Mouse (Mus musculus): ENCODE results near the gene Rom1. TPM values are rescaled to one million over a fixed set of nuclear protein-coding genes. Genes with fewer than 3 reads are reported as not detected.

Gene Rom1
- polyA plus RNA-seq, 1 experiment from 2014 or later, result 2.7 TPM

DNA sequence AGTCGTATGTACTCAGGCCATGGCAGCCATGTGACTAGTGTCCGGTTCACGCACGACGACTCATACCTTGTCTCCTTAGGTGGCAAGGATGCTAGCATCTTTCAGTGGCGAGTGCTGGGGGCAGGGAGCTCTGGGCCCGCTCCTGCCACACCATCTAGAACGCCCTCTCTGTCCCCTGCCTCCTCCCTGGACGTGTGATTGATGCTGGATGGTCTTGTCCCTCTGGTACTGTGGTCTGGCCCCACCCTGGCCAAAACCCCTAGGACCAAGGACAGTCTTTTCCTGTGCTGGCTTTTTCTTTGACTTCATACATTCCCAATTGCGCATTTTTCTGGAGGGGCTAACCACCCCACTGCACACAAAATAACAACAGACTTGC is 12.0 kb upstream of the Rom1 start:
- Histone ChIP-seq H3K9me3 (no peaks in the 10 kb centered on the region), H3K4me3 (replicated peaks) (peak overlapping the region; percentile 96), H3K27ac (peak overlapping the region; percentile 81), H3K36me3 (peaks cover 11% of the 10 kb centered on the region), H3K4me1 (replicated peaks) (peaks cover 29% of the 10 kb centered on the region), H3K4me2 (replicated peaks) (peak overlapping the region; percentile 69), H3K9ac (peak overlapping the region; percentile 58), H3K27me3 (replicated peaks) (no peaks in the 10 kb centered on the region)
- ATAC-seq, result peak; percentile 21; the same call in 1 of the 2 replicates
- WGBS, result 33% methylated on average over 10 of the region's 10 CpGs

DNA sequence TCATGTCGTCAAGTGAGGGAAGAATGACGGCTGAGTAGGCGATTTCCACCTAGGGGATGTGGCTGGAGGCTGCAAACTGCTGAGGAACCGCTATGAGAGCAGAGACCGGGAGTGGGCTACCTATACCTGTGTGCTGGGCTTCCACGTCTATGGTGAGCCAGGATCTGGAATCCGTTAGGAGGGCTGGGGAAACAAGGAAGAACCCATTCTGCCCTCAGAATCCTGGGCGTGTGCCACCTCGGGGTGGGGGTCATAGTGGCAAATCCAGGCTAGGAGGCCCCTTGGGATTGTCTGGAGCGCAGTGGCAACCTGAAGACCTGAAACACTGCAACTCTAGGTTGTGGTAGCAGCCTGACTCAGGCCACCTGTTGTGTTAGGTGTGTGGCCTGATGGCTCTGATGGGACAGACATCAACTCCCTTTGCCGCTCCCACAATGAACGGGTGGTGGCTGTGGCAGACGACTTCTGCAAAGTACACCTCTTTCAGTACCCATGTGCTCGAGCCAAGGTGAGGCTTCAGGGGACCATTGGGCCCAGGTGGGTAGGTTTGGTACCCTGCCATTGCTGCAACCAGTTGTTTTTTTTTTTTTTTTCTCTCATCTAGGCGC is 11.5 kb upstream of the Rom1 start:
- Histone ChIP-seq H3K27ac (0 out of 2 replicates have a peak overlapping the region, but pooled peaks have one; percentile 81), H3K27me3 (replicated peaks) (no peaks in the 10 kb centered on the region), H3K9ac (0 out of 2 replicates have a peak overlapping the region, but pooled peaks have one; percentile 21), H3K4me3 (replicated peaks) (no peak overlapping the region), H3K36me3 (peaks cover 6% of the 10 kb centered on the region), H3K4me1 (replicated peaks) (peaks cover 29% of the 10 kb centered on the region), H3K9me3 (no peaks in the 10 kb centered on the region), H3K4me2 (replicated peaks) (peak overlapping the region; percentile 69; the same call in 1 of the 2 replicates)
- WGBS, result 80% methylated on average over 15 of the region's 15 CpGs
- no peak for ATAC-seq

DNA sequence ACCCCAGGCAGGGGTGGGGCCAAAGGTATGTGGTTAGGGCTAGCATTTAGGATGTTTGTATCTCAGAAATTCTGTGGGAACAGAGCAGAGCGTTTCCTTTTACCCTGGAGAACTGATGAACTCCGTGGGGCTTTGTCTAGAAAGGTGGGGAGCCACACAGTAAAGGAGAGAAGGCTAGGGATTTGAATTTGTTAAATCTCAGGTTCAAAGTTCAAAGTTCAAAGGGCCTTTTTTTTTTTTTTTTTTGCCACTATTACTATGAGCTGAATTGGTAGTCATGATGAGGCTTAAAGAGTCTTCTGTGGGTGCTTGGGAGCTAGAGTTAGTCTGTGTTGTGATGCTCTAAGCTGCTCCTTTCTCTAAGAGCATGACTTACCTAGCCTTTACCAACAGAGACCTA is 7.6 kb upstream of the Rom1 start:
- Histone ChIP-seq H3K4me3 (replicated peaks) (no peak overlapping the region), H3K9me3 (no peaks in the 10 kb centered on the region), H3K9ac (no peak overlapping the region), H3K4me1 (replicated peaks) (peaks cover 11% of the 10 kb centered on the region), H3K27me3 (replicated peaks) (no peaks in the 10 kb centered on the region), H3K4me2 (replicated peaks) (no peak overlapping the region), H3K27ac (no peak overlapping the region), H3K36me3 (peaks cover 8% of the 10 kb centered on the region; the same call in 1 of the 2 replicates)
- ATAC-seq, result no peak
- 74% methylated on average over 2 of the region's 2 CpGs for WGBS

DNA sequence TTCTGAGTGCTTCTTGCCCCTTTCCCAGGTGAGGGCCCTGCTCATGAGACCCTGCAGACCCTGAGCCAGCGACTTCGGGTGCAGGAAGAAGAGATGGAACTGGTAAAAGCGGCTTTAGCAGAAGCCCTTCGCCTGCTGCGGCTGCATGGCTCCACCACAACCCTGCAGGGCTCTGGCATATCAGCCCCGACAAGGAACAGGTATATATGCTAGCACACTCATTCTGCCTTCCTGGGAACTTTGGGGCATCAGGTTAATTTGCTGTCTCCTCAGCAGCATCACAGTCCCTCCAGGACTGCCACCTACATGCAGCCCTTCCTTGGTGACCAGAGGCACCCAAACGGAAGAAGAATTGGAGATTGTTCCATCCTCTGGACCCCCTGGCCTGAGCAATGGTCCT is 1.6 kb upstream of the Rom1 start:
- no peak overlapping the region for H3K27ac ChIP-seq
- ATAC-seq, result no peak
- H3K4me2 ChIP-seq (replicated peaks), result peak overlapping the region; percentile 83
- H3K4me1 ChIP-seq (replicated peaks), result peaks cover 20% of the 10 kb centered on the region
- WGBS, result 81% methylated on average over 7 of the region's 7 CpGs
- peaks cover 6% of the 10 kb centered on the region; the same call in 1 of the 2 replicates for H3K36me3 ChIP-seq
- peak overlapping the region; percentile 88 for H3K4me3 ChIP-seq (replicated peaks)
- H3K9ac ChIP-seq, result peak overlapping the region; percentile 88; the same call in 1 of the 2 replicates
- no peaks in the 10 kb centered on the region for H3K9me3 ChIP-seq
- no peaks in the 10 kb centered on the region for H3K27me3 ChIP-seq (replicated peaks)

DNA sequence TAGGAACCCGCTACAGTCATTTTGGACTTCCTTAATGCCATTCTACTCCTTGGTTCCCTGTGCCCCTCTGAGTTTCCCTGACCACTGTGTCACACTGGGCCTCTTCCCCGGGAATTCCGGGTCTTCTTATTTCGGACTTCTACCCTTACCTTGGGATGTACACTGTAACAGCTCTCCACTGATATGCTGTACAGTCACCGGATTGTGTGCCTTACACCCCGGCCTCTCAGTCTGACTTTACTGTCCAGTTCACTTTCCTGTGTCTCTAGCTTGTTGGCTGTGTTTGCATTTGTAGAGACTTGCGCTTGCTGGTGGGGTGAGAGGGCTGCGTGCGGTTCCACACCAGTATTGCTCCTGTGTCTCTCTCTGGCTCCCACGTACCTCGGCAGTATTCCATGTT is 961 bp upstream of the Rom1 start:
- H3K4me3 ChIP-seq (replicated peaks), result peak overlapping the region; percentile 88
- peak overlapping the region; percentile 88 for H3K9ac ChIP-seq
- peaks cover 20% of the 10 kb centered on the region for H3K4me1 ChIP-seq (replicated peaks)
- peak overlapping the region; percentile 91 for H3K27ac ChIP-seq
- ATAC-seq, result peak; percentile 11; the same call in 1 of the 2 replicates
- peak overlapping the region; percentile 83 for H3K4me2 ChIP-seq (replicated peaks)
- H3K9me3 ChIP-seq, result no peaks in the 10 kb centered on the region
- WGBS, result 2% methylated on average over 11 of the region's 11 CpGs
- H3K36me3 ChIP-seq, result peaks cover 10% of the 10 kb centered on the region; the same call in 1 of the 2 replicates
- no peaks in the 10 kb centered on the region for H3K27me3 ChIP-seq (replicated peaks)

DNA sequence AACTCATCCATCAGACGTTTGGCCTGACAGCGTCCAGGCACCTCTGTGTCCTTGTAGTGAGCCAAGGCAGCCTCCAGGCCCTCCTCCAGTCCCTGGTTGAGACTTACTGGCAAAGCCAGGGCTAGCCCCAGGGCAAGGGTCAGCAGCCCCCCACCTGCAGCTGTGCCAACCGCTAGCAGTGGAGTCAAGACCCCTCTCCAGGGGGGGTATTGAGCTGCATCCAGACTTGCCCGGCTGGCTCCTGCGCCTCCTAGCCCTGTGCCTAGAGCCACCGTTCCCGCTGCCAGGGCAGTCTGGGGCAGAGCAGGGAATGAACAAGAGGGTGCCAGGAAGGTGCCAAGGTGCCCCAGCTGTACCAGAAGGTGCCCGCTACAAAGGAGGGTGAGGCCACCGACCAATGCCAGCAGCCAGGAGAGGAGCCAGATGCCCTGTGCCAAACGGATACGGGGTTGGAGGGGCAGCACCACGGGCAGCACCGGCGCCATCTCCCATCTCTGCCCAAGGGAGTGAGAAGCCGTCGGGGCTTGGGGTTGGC is 400 bp downstream of the Rom1 start:
- 24% methylated on average over 16 of the region's 16 CpGs for WGBS
- Histone ChIP-seq H3K4me3 (replicated peaks) (peak overlapping the region; percentile 88), H3K4me2 (replicated peaks) (peak overlapping the region; percentile 83), H3K27me3 (replicated peaks) (no peaks in the 10 kb centered on the region), H3K4me1 (replicated peaks) (peaks cover 20% of the 10 kb centered on the region), H3K9ac (peak overlapping the region; percentile 88), H3K27ac (peak overlapping the region; percentile 91), H3K9me3 (no peaks in the 10 kb centered on the region), H3K36me3 (peaks cover 6% of the 10 kb centered on the region; the same call in 1 of the 2 replicates)
- peak; percentile 30 for ATAC-seq

DNA sequence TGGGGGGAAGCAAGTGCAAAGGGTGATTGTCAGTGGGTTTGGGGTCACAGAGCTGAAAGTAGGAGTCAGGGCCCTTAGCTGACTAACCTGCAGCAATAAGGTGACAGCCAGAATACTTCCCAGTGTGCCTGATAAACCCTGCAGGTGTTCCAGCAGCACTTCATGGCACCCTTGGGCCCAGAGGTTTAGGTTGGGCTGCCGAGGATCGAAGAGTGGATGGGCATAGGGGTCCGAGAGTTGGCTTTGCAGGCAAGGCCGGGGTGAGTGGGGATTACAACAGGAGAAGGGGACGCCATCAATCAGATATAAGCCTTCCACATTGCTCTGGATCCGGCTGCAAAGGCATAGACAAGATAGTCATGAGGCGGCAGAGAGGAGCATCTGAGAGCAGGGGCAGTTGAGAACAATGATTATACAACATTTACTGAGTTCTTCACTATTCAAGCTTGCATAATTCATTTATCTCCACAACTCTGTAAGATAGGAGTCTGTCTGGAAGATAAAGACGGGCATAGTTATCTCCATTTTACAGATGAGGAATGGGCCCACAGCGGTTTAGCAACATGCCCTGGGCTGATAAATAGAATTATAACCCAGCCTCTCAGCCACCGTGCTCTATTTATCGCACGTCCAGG is 1.1 kb downstream of the Rom1 start:
- ATAC-seq, result no peak
- Histone ChIP-seq H3K4me3 (replicated peaks) (no peak overlapping the region), H3K4me1 (replicated peaks) (peaks cover 20% of the 10 kb centered on the region), H3K27me3 (replicated peaks) (no peaks in the 10 kb centered on the region), H3K9ac (no peak overlapping the region), H3K36me3 (0 out of 2 replicates have a peak, but pooled peaks cover 4% of the 10 kb centered on the region), H3K4me2 (replicated peaks) (no peak overlapping the region), H3K27ac (no peak overlapping the region), H3K9me3 (no peaks in the 10 kb centered on the region)
- WGBS, result 82% methylated on average over 12 of the region's 12 CpGs

DNA sequence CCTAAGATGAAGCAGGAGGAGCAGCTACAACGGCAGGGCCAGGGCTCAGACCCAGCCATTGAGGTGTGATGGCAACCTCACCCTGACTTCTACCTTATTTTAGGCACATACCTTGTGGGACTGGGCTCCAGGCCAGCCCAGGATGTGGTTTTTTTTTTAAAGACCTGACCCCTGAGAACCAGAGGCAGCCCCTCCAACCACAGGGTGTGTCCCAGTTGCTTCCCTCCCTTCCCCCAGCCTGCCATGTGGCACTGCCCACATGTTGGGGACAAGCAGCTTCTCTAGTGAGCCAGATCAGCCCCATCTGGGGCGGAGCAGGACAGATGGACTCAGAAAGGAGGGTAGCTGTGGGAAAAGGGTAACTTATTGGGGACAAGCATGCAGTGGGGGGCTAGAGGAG is 2.4 kb downstream of the Rom1 start:
- ATAC-seq, result no peak
- Histone ChIP-seq H3K27ac (no peak overlapping the region), H3K27me3 (replicated peaks) (no peaks in the 10 kb centered on the region), H3K36me3 (0 out of 2 replicates have a peak, but pooled peaks cover 4% of the 10 kb centered on the region), H3K9ac (no peak overlapping the region), H3K9me3 (no peaks in the 10 kb centered on the region), H3K4me3 (replicated peaks) (no peak overlapping the region), H3K4me2 (replicated peaks) (no peak overlapping the region), H3K4me1 (replicated peaks) (peaks cover 20% of the 10 kb centered on the region)
- WGBS, result 83% methylated on average over 2 of the region's 2 CpGs

DNA sequence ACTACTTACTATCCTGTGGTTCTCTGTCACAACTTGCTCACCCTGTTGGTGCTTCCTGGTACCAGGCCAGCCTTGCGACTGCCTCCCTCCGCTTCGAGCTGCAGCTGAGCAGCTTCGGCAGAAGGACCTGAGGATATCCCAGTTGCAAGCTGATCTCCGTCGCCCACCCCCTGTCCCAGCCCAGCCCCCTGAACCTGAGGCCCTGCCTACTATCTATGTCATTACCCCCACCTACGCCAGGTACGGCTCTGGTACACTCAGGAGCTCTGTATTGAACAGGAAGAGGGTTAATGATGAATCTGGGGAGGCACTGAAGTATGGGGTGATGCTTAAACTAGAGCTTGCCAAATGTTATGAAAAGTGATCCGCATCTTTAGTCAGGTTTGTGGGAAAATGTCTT is 7.4 kb downstream of the Rom1 start:
- no peaks in the 10 kb centered on the region; the same call in 1 of the 2 replicates for H3K4me1 ChIP-seq (replicated peaks)
- H3K27ac ChIP-seq, result no peak overlapping the region
- H3K4me3 ChIP-seq (replicated peaks), result 0 out of 2 replicates have a peak overlapping the region, but pooled peaks have one; percentile 87
- H3K9ac ChIP-seq, result 0 out of 2 replicates have a peak overlapping the region, but pooled peaks have one; percentile 34
- H3K27me3 ChIP-seq (replicated peaks), result no peaks in the 10 kb centered on the region
- 0 out of 2 replicates have a peak, but pooled peaks cover 7% of the 10 kb centered on the region for H3K36me3 ChIP-seq
- no peak for ATAC-seq
- peak overlapping the region; percentile 75 for H3K4me2 ChIP-seq (replicated peaks)
- 75% methylated on average over 9 of the region's 9 CpGs for WGBS
- H3K9me3 ChIP-seq, result no peaks in the 10 kb centered on the region

DNA sequence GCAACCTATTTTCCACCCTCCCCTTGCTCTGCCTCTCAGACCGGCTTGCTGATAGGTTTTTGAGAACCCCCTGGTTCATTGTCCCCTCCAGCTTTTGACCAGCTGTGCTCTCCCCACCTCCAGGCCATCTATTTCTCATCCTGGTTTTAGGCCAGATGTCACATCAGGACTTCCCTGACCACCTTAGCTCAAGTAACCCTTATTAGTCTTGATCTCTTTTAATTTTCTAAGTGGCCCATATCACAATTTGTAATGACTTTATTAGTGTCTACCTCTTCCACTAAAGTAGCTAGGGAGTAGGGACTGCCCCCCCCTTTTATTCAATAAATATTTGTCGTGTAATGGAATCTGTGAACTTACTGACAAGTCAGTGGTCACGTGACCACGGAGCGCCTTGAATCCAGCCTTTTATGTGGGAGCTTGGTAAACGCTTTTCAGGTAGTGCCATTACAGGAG is 8.3 kb downstream of the Rom1 start:
- ATAC-seq, result peak; percentile 7
- 1% methylated on average over 6 of the region's 6 CpGs for WGBS
- peak overlapping the region; percentile 87 for H3K4me3 ChIP-seq (replicated peaks)

DNA sequence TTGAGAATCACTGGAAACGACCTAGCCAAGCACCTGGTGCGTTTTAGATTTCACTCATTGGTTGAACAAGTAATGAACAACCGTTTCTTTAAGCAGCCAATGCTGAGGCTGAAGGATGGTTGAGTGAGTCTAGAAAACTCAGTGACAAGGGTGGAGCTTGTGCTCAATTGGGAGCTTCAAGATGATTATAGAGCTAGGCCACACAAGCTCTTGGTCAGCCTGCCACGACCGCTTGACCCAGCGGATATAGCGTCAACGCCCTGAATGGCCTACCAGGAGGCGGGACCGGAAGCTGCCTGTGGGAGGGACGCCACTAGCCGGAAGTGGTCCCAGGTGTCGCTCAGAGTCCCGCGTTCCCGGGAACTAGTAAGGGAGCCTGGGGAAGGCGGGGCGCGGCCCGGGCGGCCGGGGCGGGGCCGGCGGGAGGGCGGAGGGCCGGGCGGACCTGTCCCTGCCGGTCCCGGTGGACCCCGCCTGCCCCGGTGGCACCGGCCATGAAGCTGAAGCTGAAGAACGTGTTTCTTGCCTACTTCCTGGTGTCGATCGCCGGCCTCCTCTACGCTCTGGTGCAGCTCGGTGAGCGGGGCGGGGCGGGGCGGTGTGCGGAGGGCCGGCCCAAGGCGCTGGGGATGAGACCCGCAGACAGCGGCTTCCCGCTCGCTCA is 9.0 kb downstream of the Rom1 start, which contains the start of gene B3gat3:
B3gat3 (plus strand) TSS at position 302 of the 664 bp plus-strand sequence.
- Histone ChIP-seq H3K27me3 (replicated peaks) (no peaks in the 10 kb centered on the region), H3K9me3 (no peaks in the 10 kb centered on the region), H3K27ac (peak within 1 kb of the TSS; percentile 92), H3K36me3 (peaks cover 15% of the 10 kb centered on the region), H3K4me3 (replicated peaks) (peak within 1 kb of the TSS; percentile 87), H3K4me1 (replicated peaks) (no peaks in the 10 kb centered on the region; the same call in 1 of the 2 replicates), H3K9ac (peak within 1 kb of the TSS; percentile 85), H3K4me2 (replicated peaks) (peak within 1 kb of the TSS; percentile 75)
- peak; percentile 98 for ATAC-seq
- WGBS, result 2% methylated on average over 49 of the region's 50 CpGs

More for the DNA sequence above, 8.3 kb downstream of the Rom1 start:
- Histone ChIP-seq H3K9me3 (no peaks in the 10 kb centered on the region), H3K27ac (peak overlapping the region; percentile 92), H3K9ac (peak overlapping the region; percentile 85), H3K4me1 (replicated peaks) (no peaks in the 10 kb centered on the region; the same call in 1 of the 2 replicates), H3K4me2 (replicated peaks) (peak overlapping the region; percentile 75), H3K36me3 (peaks cover 13% of the 10 kb centered on the region), H3K27me3 (replicated peaks) (no peaks in the 10 kb centered on the region)
